Mouse (Mus musculus): Measurements from ENCODE around the gene Ctla2b.
"Not testable (repeated sequence)": the region's sequence is repeated elsewhere in the genome, so short reads cannot be mapped to it uniquely, and the experiment has no call there.

Ctla2b gene

GRCm38 (mm10) chr13:60897328-60897727, at the start of gene Ctla2b:
TSS of gene Ctla2b (minus strand) at chr13:60897447.
- no peak for DNase-seq (ENCODE audit: low spot score in 2 of 2)

GRCm38 (mm10) chr13:60941884-60942283, 44.6 kb upstream of the Ctla2b start, which contains the start of gene Tpbpa:
TSS of gene Tpbpa (minus strand) at chr13:60941984.
- DNase-seq (ENCODE audit: low spot score in 2 of 2): not testable (repeated sequence)

- no peak for DNase-seq (ENCODE audit: low spot score in 2 of 2)
These were observed 39.3 kb upstream of the Ctla2b start, which contains the start of the genes Gm49391 and Ctla2a for GRCm38 (mm10) chr13:60936500-60936901. TSS of gene Gm49391 (minus strand) at chr13:60936571. TSS of gene Ctla2a (minus strand) at chr13:60936625.

GRCm38 (mm10) chr13:60935490-60935889, 38.2 kb upstream of the Ctla2b start, which contains the start of gene Gm49393:
TSS of gene Gm49393 (minus strand) at chr13:60935590.
- DNase-seq (ENCODE audit: low spot score in 2 of 2): not testable (repeated sequence)

GRCm38 (mm10) chr13:60904780-60905179, 7.5 kb upstream of the Ctla2b start, which contains the start of gene Tpbpb:
TSS of gene Tpbpb (minus strand) at chr13:60904880.
- DNase-seq (ENCODE audit: low spot score in 2 of 2): not testable (repeated sequence)

GRCm38 (mm10) chr13:60896794-60897193, 453 bp downstream of the Ctla2b start, which contains the start of gene Gm49392:
TSS of gene Gm49392 (minus strand) at chr13:60896894.
- not testable (repeated sequence) for DNase-seq (ENCODE audit: low spot score in 2 of 2)

GRCm38 (mm10) chr13:60895406-60896160, 1.7 kb downstream of the Ctla2b start:
- DNase-seq (ENCODE audit: low spot score in 2 of 2): no peak

GRCm38 (mm10) chr13:60892301-60892700, 4.9 kb downstream of the Ctla2b start:
- DNase-seq (ENCODE audit: low spot score in 2 of 2): no peak

- no peak for DNase-seq (ENCODE audit: low spot score in 2 of 2)
These were observed 33.0 kb downstream of the Ctla2b start, which contains the start of gene 4930486L24Rik for GRCm38 (mm10) chr13:60864281-60864680. TSS of gene 4930486L24Rik (minus strand) at chr13:60864475.

GRCm38 (mm10) chr13:60848241-60849120, 48.8 kb downstream of the Ctla2b start:
- no peak for DNase-seq (ENCODE audit: low spot score in 2 of 2)

Data from right cerebral cortex, adult 2 months (tissue).